Mouse (Mus musculus): Measurements from ENCODE around the gene Kif17. TPM values are rescaled to one million over a fixed set of nuclear protein-coding genes. Genes with fewer than 3 reads are reported as not detected.

Kif17 gene
- polyA plus RNA-seq, 1 experiment from 2014 or later, result 0.63 TPM

GRCm38 (mm10) chr4:138341393-138341792 is 91.2 kb downstream of the Kif17 start:
- H3K27me3 ChIP-seq (ENCODE audit: insufficient read depth, poor library complexity, severe bottlenecking), result peaks cover 4% of the 10 kb centered on the region; the same call in 1 of the 2 replicates
- no peaks in the 10 kb centered on the region for H3K36me3 ChIP-seq
- peaks cover 8% of the 10 kb centered on the region; the same call in 1 of the 2 replicates for H3K4me1 ChIP-seq (replicated peaks)
- no peak overlapping the region for H3K4me3 ChIP-seq
- H3K27ac ChIP-seq, result no peak overlapping the region
- no peaks in the 10 kb centered on the region for H3K9me3 ChIP-seq
- WGBS, result 71% methylated on average over 8 of the region's 8 CpGs
- DNase-seq (ENCODE audit: low spot score), result no peak

- Histone ChIP-seq H3K27me3 (ENCODE audit: insufficient read depth, poor library complexity, severe bottlenecking) (peaks cover 4% of the 10 kb centered on the region; the same call in 1 of the 2 replicates), H3K27ac (no peak overlapping the region), H3K36me3 (no peaks in the 10 kb centered on the region), H3K4me1 (replicated peaks) (peaks cover 8% of the 10 kb centered on the region; the same call in 1 of the 2 replicates), H3K9me3 (no peaks in the 10 kb centered on the region), H3K4me3 (no peak overlapping the region)
- no peak for DNase-seq (ENCODE audit: low spot score)
- 85% methylated on average over 7 of the region's 7 CpGs for WGBS
These were observed 91.8 kb downstream of the Kif17 start for GRCm38 (mm10) chr4:138342048-138342447.

- H3K4me3 ChIP-seq, result no peak overlapping the region
- DNase-seq (ENCODE audit: low spot score), result no peak
- H3K4me1 ChIP-seq (replicated peaks), result peaks cover 6% of the 10 kb centered on the region; the same call in 1 of the 2 replicates
- WGBS, result 88% methylated on average over 6 of the region's 6 CpGs
- H3K27me3 ChIP-seq (ENCODE audit: insufficient read depth, poor library complexity, severe bottlenecking), result peaks cover 4% of the 10 kb centered on the region; the same call in 1 of the 2 replicates
- no peak overlapping the region for H3K27ac ChIP-seq
- no peaks in the 10 kb centered on the region for H3K36me3 ChIP-seq
- no peaks in the 10 kb centered on the region for H3K9me3 ChIP-seq
These were observed 92.5 kb downstream of the Kif17 start for GRCm38 (mm10) chr4:138342778-138343177.

DNA sequence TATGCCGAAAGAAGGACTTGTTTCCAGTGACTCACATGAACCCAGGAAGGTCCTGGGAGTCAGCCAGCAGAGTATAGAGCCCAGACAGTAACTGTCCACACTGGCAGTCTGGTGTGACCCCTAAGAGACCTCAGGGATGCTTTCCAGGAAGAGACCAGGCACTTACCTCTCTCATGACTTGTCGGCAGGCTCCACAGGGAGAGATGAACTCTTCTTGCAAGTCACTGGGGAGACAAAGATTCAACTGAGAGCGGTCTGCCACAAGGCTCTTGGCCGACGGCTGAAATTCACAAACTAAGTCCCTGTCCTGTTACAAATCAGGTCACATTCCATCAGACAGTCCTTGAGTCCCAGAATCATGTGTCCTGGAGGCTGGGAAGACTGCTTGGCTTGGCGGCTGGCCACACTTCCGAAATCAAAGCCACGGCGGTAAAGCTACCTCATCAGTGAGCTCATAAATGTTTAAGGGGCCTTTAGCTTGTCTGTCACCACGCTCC is 93.2 kb downstream of the Kif17 start:
- no peak overlapping the region for H3K4me3 ChIP-seq
- peaks cover 6% of the 10 kb centered on the region; the same call in 1 of the 2 replicates for H3K4me1 ChIP-seq (replicated peaks)
- WGBS, result 79% methylated on average over 10 of the region's 10 CpGs
- no peaks in the 10 kb centered on the region for H3K36me3 ChIP-seq
- H3K27me3 ChIP-seq (ENCODE audit: insufficient read depth, poor library complexity, severe bottlenecking), result peaks cover 4% of the 10 kb centered on the region; the same call in 1 of the 2 replicates
- H3K27ac ChIP-seq, result no peak overlapping the region
- DNase-seq (ENCODE audit: low spot score), result no peak
- no peaks in the 10 kb centered on the region for H3K9me3 ChIP-seq

- no peak for DNase-seq (ENCODE audit: low spot score)
- H3K4me3 ChIP-seq, result no peak overlapping the region
- H3K36me3 ChIP-seq, result no peaks in the 10 kb centered on the region
- H3K27me3 ChIP-seq (ENCODE audit: insufficient read depth, poor library complexity, severe bottlenecking), result peaks cover 4% of the 10 kb centered on the region; the same call in 1 of the 2 replicates
- no peaks in the 10 kb centered on the region for H3K9me3 ChIP-seq
- peaks cover 6% of the 10 kb centered on the region; the same call in 1 of the 2 replicates for H3K4me1 ChIP-seq (replicated peaks)
- no peak overlapping the region for H3K27ac ChIP-seq
- 86% methylated on average over 9 of the region's 9 CpGs for WGBS
These were observed 94.8 kb downstream of the Kif17 start for GRCm38 (mm10) chr4:138344891-138345545.

GRCm38 (mm10) chr4:138347280-138347679 is 97.0 kb downstream of the Kif17 start:
- no peaks in the 10 kb centered on the region for H3K36me3 ChIP-seq
- H3K4me1 ChIP-seq (replicated peaks), result peaks cover 6% of the 10 kb centered on the region; the same call in 1 of the 2 replicates
- no peak overlapping the region for H3K27ac ChIP-seq
- no peak for DNase-seq (ENCODE audit: low spot score)
- no peak overlapping the region for H3K4me3 ChIP-seq
- no peaks in the 10 kb centered on the region for H3K27me3 ChIP-seq (ENCODE audit: insufficient read depth, poor library complexity, severe bottlenecking)
- 83% methylated on average over 1 of the region's 1 CpGs for WGBS
- no peaks in the 10 kb centered on the region for H3K9me3 ChIP-seq

- H3K27me3 ChIP-seq (ENCODE audit: insufficient read depth, poor library complexity, severe bottlenecking), result no peaks in the 10 kb centered on the region
- H3K27ac ChIP-seq, result no peak overlapping the region
- H3K4me3 ChIP-seq, result no peak overlapping the region
- H3K36me3 ChIP-seq, result no peaks in the 10 kb centered on the region
- DNase-seq (ENCODE audit: low spot score), result no peak
- H3K9me3 ChIP-seq, result no peaks in the 10 kb centered on the region
- H3K4me1 ChIP-seq (replicated peaks), result no peaks in the 10 kb centered on the region
- WGBS, result 84% methylated on average over 7 of the region's 7 CpGs
These were observed 98.5 kb downstream of the Kif17 start for GRCm38 (mm10) chr4:138348716-138349115.

Other genes starting within 250 kb of the Kif17 start
- 146 and 148 TPM in 2 replicates for gene Hp1bp3, start 34.1 kb upstream of the Kif17 start, polyA plus RNA-seq (2016; fragmentation: Nextera tagmentation; extraction: Ambion mirVana)
- 1.3 and 2.4 TPM in 2 replicates for gene Sh2d5, start within 50 bp of the Kif17 start, polyA plus RNA-seq (2016; fragmentation: Nextera tagmentation; extraction: Ambion mirVana)
- gene Ddost, start 54.3 kb downstream of the Kif17 start, polyA plus RNA-seq (2016; fragmentation: Nextera tagmentation; extraction: Ambion mirVana), result 274 and 292 TPM in 2 replicates
- gene Pink1, start 75.9 kb downstream of the Kif17 start, polyA plus RNA-seq (2016; fragmentation: Nextera tagmentation; extraction: Ambion mirVana), result 35.0 and 52.2 TPM in 2 replicates
- gene Cda, start 117.6 kb downstream of the Kif17 start, polyA plus RNA-seq (2016; fragmentation: Nextera tagmentation; extraction: Ambion mirVana), result 2.2 and 4.1 TPM in 2 replicates
- gene Fam43b, start 146.1 kb downstream of the Kif17 start, polyA plus RNA-seq (2016; fragmentation: Nextera tagmentation; extraction: Ambion mirVana), result not detected in 2 replicates
- 20.2 and 22.6 TPM in 2 replicates for gene Mul1, start 184.2 kb downstream of the Kif17 start, polyA plus RNA-seq (2016; fragmentation: Nextera tagmentation; extraction: Ambion mirVana)
- 2.9 and 5.1 TPM in 2 replicates for gene Camk2n1, start 203.9 kb downstream of the Kif17 start, polyA plus RNA-seq (2016; fragmentation: Nextera tagmentation; extraction: Ambion mirVana)